Mouse (Mus musculus): ENCODE results near the gene Efemp2.

DNA sequence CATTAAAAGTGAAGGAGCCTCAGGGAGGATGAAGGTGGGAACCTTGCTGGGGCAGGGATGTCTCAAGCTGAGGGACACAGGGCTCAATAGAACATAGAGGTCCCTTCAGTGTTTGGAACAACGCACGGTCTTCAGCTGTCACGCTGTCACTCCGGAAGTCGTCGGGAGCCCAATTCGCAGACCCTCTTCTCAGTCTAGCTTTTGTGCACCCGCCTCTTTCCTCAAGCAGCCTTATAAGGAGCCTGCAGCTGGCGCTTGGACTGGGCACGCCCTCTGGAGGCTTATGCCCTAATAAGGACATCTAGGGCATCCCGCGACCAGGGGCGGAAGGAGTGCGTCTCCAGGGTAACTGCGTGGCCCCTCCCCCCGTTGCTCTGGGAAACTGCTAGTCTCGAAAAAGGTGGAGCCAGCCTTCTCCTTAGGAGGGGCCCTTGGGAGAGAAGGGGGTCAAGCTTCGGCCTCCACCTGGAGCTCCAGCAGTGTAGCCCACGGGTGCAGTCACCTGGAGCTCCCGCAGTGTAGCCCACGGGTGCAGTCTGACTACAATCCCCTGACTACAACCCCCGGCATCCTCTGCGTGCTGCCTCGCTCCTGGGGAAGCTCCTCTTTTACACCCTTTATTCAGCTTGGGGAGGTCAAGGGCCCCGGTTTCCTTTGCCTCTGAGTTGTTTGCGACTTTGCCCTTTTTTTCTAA lies 15.3 kb downstream of the Efemp2 start:
- TF ChIP-seq TAL1 (conservative IDR thresholded peaks at IDR 0.05; ENCODE audit: low read depth, low read length) = no peak
- TF ChIP-seq CTCF (IDR thresholded peaks at IDR 0.05; ENCODE audit: low read depth, low read length) = no peak
